Mouse (Mus musculus) megakaryocyte, embryonic 14.5 days (primary cell): Measurements from ENCODE around the gene A930018P22Rik.

Experiments
- FLI1 ChIP-seq: IDR thresholded peaks from 2 replicates; pipeline ENCODE4 v1.6.1; 2012; ENCODE audit warnings: low read length, inconsistent platforms, mixed read lengths
- GATA1 ChIP-seq: IDR thresholded peaks from 3 replicates; pipeline ENCODE4 v1.6.1; 2012; ENCODE audit warnings: mixed read lengths, low read length, inconsistent platforms, borderline replicate concordance

DNA sequence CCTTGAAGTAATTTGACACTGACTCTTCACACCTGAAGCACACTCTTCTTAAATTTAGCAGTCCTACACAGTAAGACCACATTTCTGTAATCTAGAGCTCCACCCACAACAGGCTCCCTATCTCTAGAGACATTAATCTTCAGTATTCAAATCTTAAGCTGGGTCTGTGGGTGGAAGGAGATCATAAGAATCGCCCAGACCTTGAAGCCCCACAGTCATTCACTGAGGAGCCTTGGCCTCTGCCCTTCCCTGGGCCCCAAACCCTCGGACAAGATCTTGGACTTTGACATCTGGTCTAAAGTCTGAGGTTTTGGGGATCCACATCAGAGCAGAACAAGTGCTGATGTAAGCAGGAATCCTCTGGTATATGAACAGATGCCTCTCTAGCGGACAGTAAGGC is 971 bp downstream of the A930018P22Rik start:
- no peak for TF ChIP-seq GATA1
- no peak for TF ChIP-seq FLI1
